Mouse (Mus musculus): ENCODE data around the gene Crim1. TPM values are rescaled to one million over a fixed set of nuclear protein-coding genes. Genes with fewer than 3 reads are reported as not detected.

Gene Crim1
- 9.3 and 13.6 TPM in 2 replicates for polyA plus RNA-seq (2015; fragmentation: Nextera tagmentation; extraction: Ambion mirVana)

GRCm38 (mm10) chr17:78199626-78200560 is at the start of gene Crim1:
Gene Crim1, plus strand, starts transcription at chr17:78200248.

GRCm38 (mm10) chr17:78417381-78418281 is 217.6 kb downstream of the Crim1 start, which contains the start of gene Fez2:
Gene Fez2, minus strand, starts transcription at chr17:78418152.

Small RNA genes within 50 kb of the gene (microRNA-seq; reads per million reads assigned to microRNA genes)
- gene Gm25069 = not detected

Other genes with a start within 250 kb of the Crim1 start
- 77.2 and 93.9 TPM in 2 replicates for gene Fez2, start 217.9 kb downstream of the Crim1 start, polyA plus RNA-seq (2015; fragmentation: Nextera tagmentation; extraction: Ambion mirVana)